In genomic region chr11:121229018-121229439, GRCm38 (mm10) we compare ENCODE assay signal across 8 mouse cellular contexts. TPM values are rescaled to one million over a fixed set of nuclear protein-coding genes. Genes with fewer than 3 reads are reported as not detected.
DNase-seq lines count a peak whose midpoint lies in the region; ATAC-seq lines count a peak whose summit lies in the region.

TSS of gene Cybc1 (minus strand) at chr11:121229322.

- peak within 1 kb of the TSS; percentile 86 for H3K27ac ChIP-seq in heart, embryonic 10.5 days
- peak within 1 kb of the TSS; percentile 89 for H3K27ac ChIP-seq in kidney, embryonic 15.5 days

- H3K4me3 ChIP-seq in heart, embryonic 10.5 days: peak within 1 kb of the TSS; percentile 71
- H3K4me3 ChIP-seq in kidney, embryonic 15.5 days (replicated peaks): peak within 1 kb of the TSS; percentile 76

- H3K4me2 ChIP-seq in kidney, embryonic 15.5 days: peak within 1 kb of the TSS; percentile 78

- H3K4me1 ChIP-seq in heart, embryonic 10.5 days: peaks cover 33% of the 10 kb centered on the region
- H3K4me1 ChIP-seq in kidney, embryonic 15.5 days: peaks cover 21% of the 10 kb centered on the region

- no peaks in the 10 kb centered on the region for H3K27me3 ChIP-seq in heart, embryonic 10.5 days (ENCODE audit: insufficient read depth, poor library complexity, severe bottlenecking)
- H3K27me3 ChIP-seq in kidney, embryonic 15.5 days: no peaks in the 10 kb centered on the region

- no peaks in the 10 kb centered on the region for H3K9me3 ChIP-seq in heart, embryonic 10.5 days
- H3K9me3 ChIP-seq in kidney, embryonic 15.5 days (replicated peaks): no peaks in the 10 kb centered on the region

- WGBS in heart, embryonic 10.5 days: 0% methylated on average over 23 of the region's 23 CpGs
- WGBS in kidney, embryonic 15.5 days: under 1% methylated on average over 23 of the region's 23 CpGs

- DNase-seq in CD4-positive helper T cell, adult 2 months (ENCODE audit: low read depth, low spot score): peak; percentile 93
- peak; percentile 91 for DNase-seq in brain, adult 2 months (ENCODE audit: low read depth, low spot score)
- DNase-seq in heart, embryonic 10.5 days (ENCODE audit: low spot score): peak; percentile 94
- DNase-seq in liver: peak; percentile 84
- DNase-seq in monocyte, adult 2 months (ENCODE audit: low read depth in 1 of 2, low spot score in 2 of 2): peak; percentile 53 to 82
- peak; percentile 89 to 90 for DNase-seq in spleen, postnatal 36 days (ENCODE audit: low spot score in 2 of 2)

- H3K36me3 ChIP-seq in heart, embryonic 10.5 days: peaks cover 31% of the 10 kb centered on the region
- H3K36me3 ChIP-seq in kidney, embryonic 15.5 days: peaks cover 36% of the 10 kb centered on the region

- peak; percentile 91 for ATAC-seq in erythroblast, adult 5-6 weeks (replicated peaks; ENCODE audit: low FRiP score, poor library complexity, severe bottlenecking)
- ATAC-seq in kidney, embryonic 15.5 days (replicated peaks; ENCODE audit: low FRiP score): peak; percentile 93

- peak within 1 kb of the TSS; percentile 70 for H3K9ac ChIP-seq in kidney, embryonic 15.5 days

RNA-seq across cellular contexts. Expression of gene Cybc1, which starts in this region (rescaled TPM):
- 4.6 and 24.7 TPM in 2 replicates for total RNA-seq in erythroblast, adult 5-6 weeks (2015; ENCODE audit: low replicate concordance)
- total RNA-seq in erythroblast, adult 5-6 weeks (2017; ENCODE audit: low replicate concordance): 16.6 and 16.9 TPM in 2 replicates
- 22.9 and 28.0 TPM in 2 replicates for polyA plus RNA-seq in heart, embryonic 10.5 days (2016; fragmentation: Nextera tagmentation; extraction: Ambion mirVana)
- 32.6 and 34.4 TPM in 2 replicates for polyA plus RNA-seq in kidney, embryonic 15.5 days (2015; fragmentation: Nextera tagmentation; extraction: Ambion mirVana)

Comparison
In these comparisons a context has a peak if more than half of its experiments do, and no peak if none do; other contexts are left out.
1. Peak in every context shown above with its lines: DNase-seq, ATAC-seq, H3K4me3 ChIP-seq and H3K27ac ChIP-seq.